Mouse (Mus musculus): ENCODE measurements at regions not wholly inside any gene's neighbourhood (a gene's known extent, or its start where the extent isn't known, plus 50 kb on each side); places are given as distances from the start of the nearest gene placed in this dataset.

DNA sequence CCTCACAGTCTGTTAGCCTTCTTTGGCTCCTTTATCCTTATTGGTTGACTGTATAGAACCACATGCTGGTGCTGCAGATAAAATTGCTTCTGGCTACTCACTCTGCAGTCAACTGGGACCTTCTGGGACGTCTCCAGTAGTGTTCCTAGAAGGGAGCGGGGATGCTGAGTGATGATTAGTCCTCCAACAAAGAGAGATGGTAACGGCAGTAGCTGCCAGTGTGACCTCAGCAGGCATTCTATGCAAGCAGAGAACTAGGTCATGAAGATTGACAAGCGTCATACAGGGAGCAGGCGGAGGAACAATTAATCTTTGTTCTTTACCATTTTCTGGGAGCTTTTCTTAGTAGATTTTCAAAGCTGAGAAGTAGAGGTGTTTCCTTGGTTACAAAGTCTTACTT, 134.0 kb downstream of the 4933412E24Rik start:
- Histone ChIP-seq H3K4me1 (ENCODE audit: control insufficient read depth in 1 of 2, insufficient read depth in 2 of 2, low read length in 2 of 2) (no peaks in the 10 kb centered on the region), H3K27ac (ENCODE audit: control insufficient read depth, low read depth, low read length) (no peak overlapping the region), H3K9me3 (replicated peaks; ENCODE audit: insufficient read depth, low read length) (no peaks in the 10 kb centered on the region; the same call in 1 of the 2 replicates), H3K79me2 (ENCODE audit: control insufficient read depth, insufficient read depth, low read length, poor library complexity) (no peaks in the 10 kb centered on the region), H3K36me3 (ENCODE audit: control insufficient read depth in 1 of 2, insufficient read depth in 2 of 2, low read length in 2 of 2) (no peaks in the 10 kb centered on the region), H3K9ac (ENCODE audit: control insufficient read depth, low read depth, low read length, poor library complexity, severe bottlenecking) (no peak overlapping the region), H3K4me3 (ENCODE audit: control insufficient read depth in 1 of 2, insufficient read depth in 1 of 2, low read depth in 2 of 2, low read length in 2 of 2) (no peak overlapping the region), H3K27me3 (ENCODE audit: control insufficient read depth in 1 of 2, insufficient read depth in 2 of 2, low read length in 2 of 2) (no peaks in the 10 kb centered on the region)
- DNase-seq (ENCODE audit: low read depth, low spot score) = no peak
- no peak for TF ChIP-seq CHD1 (IDR thresholded peaks at IDR 0.05; ENCODE audit: low read depth, low read length)
- TF ChIP-seq KAT2A (conservative IDR thresholded peaks at IDR 0.05; ENCODE audit: low read depth, low read length) = no peak
- no peak for TF ChIP-seq MXI1 (IDR thresholded peaks at IDR 0.05; ENCODE audit: low read depth, low read length)
- TF ChIP-seq TAL1 (IDR thresholded peaks at IDR 0.05; ENCODE audit: low read length) = no peak

GRCm38 (mm10) chr15:59880426-59880825, 136.0 kb downstream of the 4933412E24Rik start:
- Histone ChIP-seq H3K9ac (ENCODE audit: control insufficient read depth, low read depth, low read length, poor library complexity, severe bottlenecking) (no peak overlapping the region), H3K4me1 (ENCODE audit: control insufficient read depth in 1 of 2, insufficient read depth in 2 of 2, low read length in 2 of 2) (no peaks in the 10 kb centered on the region), H3K27ac (ENCODE audit: control insufficient read depth, low read depth, low read length) (no peak overlapping the region), H3K27me3 (ENCODE audit: control insufficient read depth in 1 of 2, insufficient read depth in 2 of 2, low read length in 2 of 2) (no peaks in the 10 kb centered on the region), H3K79me2 (ENCODE audit: control insufficient read depth, insufficient read depth, low read length, poor library complexity) (no peaks in the 10 kb centered on the region), H3K4me3 (ENCODE audit: control insufficient read depth in 1 of 2, insufficient read depth in 1 of 2, low read depth in 2 of 2, low read length in 2 of 2) (no peak overlapping the region), H3K9me3 (replicated peaks; ENCODE audit: insufficient read depth, low read length) (no peaks in the 10 kb centered on the region; the same call in 1 of the 2 replicates), H3K36me3 (ENCODE audit: control insufficient read depth in 1 of 2, insufficient read depth in 2 of 2, low read length in 2 of 2) (no peaks in the 10 kb centered on the region)
- no peak for TF ChIP-seq CHD2 (IDR thresholded peaks at IDR 0.05; ENCODE audit: low read length)
- TF ChIP-seq USF2 (IDR thresholded peaks at IDR 0.05; ENCODE audit: borderline replicate concordance in 1 of 2, insufficient read depth in 1 of 2, low read depth in 1 of 2, low read length in 2 of 2) = no peak
- TF ChIP-seq EP300 (IDR thresholded peaks at IDR 0.05; ENCODE audit: low read depth in 1 of 2, low read length in 2 of 2) = no peak
- TF ChIP-seq SMC3 (IDR thresholded peaks at IDR 0.05; ENCODE audit: low read depth, low read length) = no peak
- no peak for TF ChIP-seq ZMIZ1 (IDR thresholded peaks at IDR 0.05; ENCODE audit: low read depth, low read length)
- TF ChIP-seq TCF12 (IDR thresholded peaks at IDR 0.05; ENCODE audit: low read depth, low read length) = no peak
- TF ChIP-seq RAD21 (IDR thresholded peaks at IDR 0.05; ENCODE audit: low read depth, low read length) = no peak
- no peak for TF ChIP-seq SIN3A (IDR thresholded peaks at IDR 0.05; ENCODE audit: low read length)
- TF ChIP-seq TAL1 (IDR thresholded peaks at IDR 0.05; ENCODE audit: low read length) = no peak
- TF ChIP-seq GATA1 (IDR thresholded peaks at IDR 0.05; ENCODE audit: low read depth, low read length) = no peak
- TF ChIP-seq HCFC1 (IDR thresholded peaks at IDR 0.05; ENCODE audit: low read depth, low read length) = no peak
- TF ChIP-seq USF1 (IDR thresholded peaks at IDR 0.05; ENCODE audit: low read depth, low read length) = no peak
- TF ChIP-seq MXI1 (IDR thresholded peaks at IDR 0.05; ENCODE audit: low read depth, low read length) = no peak
- TF ChIP-seq CTCF (IDR thresholded peaks at IDR 0.05 in 2 of 3, conservative IDR thresholded peaks at IDR 0.05 in 1 of 3; ENCODE audit: control insufficient read depth in 1 of 3, insufficient read depth in 1 of 3, low read depth in 2 of 3, low read length in 3 of 3, poor library complexity in 1 of 3, severe bottlenecking in 1 of 3) = no peak
- no peak for TF ChIP-seq TBP (IDR thresholded peaks at IDR 0.05; ENCODE audit: low read depth, low read length)
- DNase-seq (ENCODE audit: low read depth, low spot score) = no peak

All from MEL (cell line).